Mouse (Mus musculus) ES-Bruce4 (cell line): ENCODE results near the gene Irf8. TPM values are rescaled to one million over a fixed set of nuclear protein-coding genes. Genes with fewer than 3 reads are reported as not detected.

Source experiments
- H3K27ac ChIP-seq: 2 replicates; pipeline ENCODE4 v1.5.1; 2012; ENCODE audit warnings: low read length, inconsistent platforms; ENCODE audit not compliant: insufficient read depth
- H3K27me3 ChIP-seq: 2 replicates; pipeline ENCODE4 v1.6.1; 2012; ENCODE audit warnings: mild to moderate bottlenecking, low read length, inconsistent platforms; ENCODE audit not compliant: control insufficient read depth, poor library complexity, insufficient read depth, severe bottlenecking
- H3K36me3 ChIP-seq: 2 replicates; pipeline ENCODE4 v1.6.1; 2012; ENCODE audit warnings: inconsistent platforms, mild to moderate bottlenecking, low read length, moderate library complexity; ENCODE audit not compliant: control insufficient read depth, poor library complexity, insufficient read depth, severe bottlenecking
- H3K4me1 ChIP-seq: one replicate; pipeline ENCODE4 v1.8.1; 2011; ENCODE audit warnings: low read length; ENCODE audit not compliant: control insufficient read depth, insufficient read depth
- H3K4me3 ChIP-seq: 2 replicates; pipeline ENCODE4 v1.5.1; 2011; ENCODE audit warnings: low read depth, mild to moderate bottlenecking, low read length
- H3K9ac ChIP-seq: 2 replicates; pipeline ENCODE4 v1.6.1; 2012; ENCODE audit warnings: low read depth, mild to moderate bottlenecking, inconsistent platforms; ENCODE audit not compliant: poor library complexity, severe bottlenecking
- H3K9me3 ChIP-seq: replicated peaks from 2 replicates; pipeline ENCODE4 v1.6.1; 2012; ENCODE audit warnings: mild to moderate bottlenecking, low read length, inconsistent platforms; ENCODE audit not compliant: control insufficient read depth, poor library complexity, insufficient read depth, severe bottlenecking
- CTCF ChIP-seq: IDR thresholded peaks from one replicate; pipeline ENCODE4 v1.8.1; 2011; ENCODE audit warnings: low read depth, low read length
- EP300 ChIP-seq: IDR thresholded peaks from 2 replicates; pipeline ENCODE4 v1.6.1; 2011; ENCODE audit warnings: low read depth, low read length; ENCODE audit not compliant: insufficient read depth
- POLR2A ChIP-seq: IDR thresholded peaks from one replicate; pipeline ENCODE4 v1.8.1; 2011; ENCODE audit warnings: low read length; ENCODE audit not compliant: insufficient read depth
- polyA plus RNA-seq: library from polyadenylated mRNA; stranded (reverse); fragments of >200 nt; gene quantifications from 2 replicates; pipeline ENCODE4 v1.2.4, GENCODE M21; 2011; ENCODE audit warnings: low read depth; ENCODE audit not compliant: missing spikeins, insufficient read depth, insufficient read length

Irf8 gene
- polyA plus RNA-seq, 1 experiment: 0.91 TPM

GRCm38 (mm10) chr8:120700053-120700452 lies 36.1 kb upstream of the Irf8 start:
- Histone ChIP-seq H3K27me3 (no peaks in the 10 kb centered on the region), H3K4me3 (no peak overlapping the region), H3K4me1 (no peaks in the 10 kb centered on the region), H3K27ac (no peak overlapping the region), H3K9me3 (no peaks in the 10 kb centered on the region), H3K36me3 (no peaks in the 10 kb centered on the region), H3K9ac (no peak overlapping the region)
- no peak for TF ChIP-seq CTCF
- TF ChIP-seq EP300: no peak
- no peak for TF ChIP-seq POLR2A

- H3K9me3 ChIP-seq: no peaks in the 10 kb centered on the region
- no peak overlapping the region for H3K4me3 ChIP-seq
These were observed 34.2 kb upstream of the Irf8 start for GRCm38 (mm10) chr8:120701758-120702465.

GRCm38 (mm10) chr8:120704203-120704602 lies 32.0 kb upstream of the Irf8 start:
- no peaks in the 10 kb centered on the region for H3K36me3 ChIP-seq
- no peaks in the 10 kb centered on the region for H3K9me3 ChIP-seq
- no peaks in the 10 kb centered on the region for H3K4me1 ChIP-seq
- H3K4me3 ChIP-seq: no peak overlapping the region
- H3K27me3 ChIP-seq: no peaks in the 10 kb centered on the region
- TF ChIP-seq POLR2A (no peak), EP300 (no peak), CTCF (no peak)
- no peak overlapping the region for H3K9ac ChIP-seq
- no peak overlapping the region for H3K27ac ChIP-seq

More at GRCm38 (mm10) chr8:120701758-120702465, 34.2 kb upstream of the Irf8 start:
- no peak overlapping the region for H3K27ac ChIP-seq
- TF ChIP-seq CTCF: no peak
- TF ChIP-seq POLR2A: no peak
- no peak for TF ChIP-seq EP300
- H3K9ac ChIP-seq: no peak overlapping the region
- H3K36me3 ChIP-seq: no peaks in the 10 kb centered on the region
- H3K27me3 ChIP-seq: no peaks in the 10 kb centered on the region
- no peaks in the 10 kb centered on the region for H3K4me1 ChIP-seq

GRCm38 (mm10) chr8:120705163-120705562 lies 31.0 kb upstream of the Irf8 start:
- Histone ChIP-seq H3K9ac (no peak overlapping the region), H3K9me3 (no peaks in the 10 kb centered on the region), H3K4me1 (no peaks in the 10 kb centered on the region), H3K27me3 (no peaks in the 10 kb centered on the region), H3K27ac (no peak overlapping the region), H3K4me3 (no peak overlapping the region), H3K36me3 (no peaks in the 10 kb centered on the region)
- TF ChIP-seq POLR2A (no peak), CTCF (no peak), EP300 (no peak)

GRCm38 (mm10) chr8:120706193-120706592 lies 30.0 kb upstream of the Irf8 start:
- TF ChIP-seq EP300 (no peak), CTCF (no peak), POLR2A (no peak)
- no peaks in the 10 kb centered on the region for H3K4me1 ChIP-seq
- no peaks in the 10 kb centered on the region for H3K9me3 ChIP-seq
- H3K27me3 ChIP-seq: no peaks in the 10 kb centered on the region
- no peak overlapping the region for H3K4me3 ChIP-seq
- H3K27ac ChIP-seq: no peak overlapping the region
- no peaks in the 10 kb centered on the region for H3K36me3 ChIP-seq
- no peak overlapping the region for H3K9ac ChIP-seq

- Histone ChIP-seq H3K27ac (no peak overlapping the region), H3K36me3 (no peaks in the 10 kb centered on the region), H3K9ac (no peak overlapping the region), H3K27me3 (no peaks in the 10 kb centered on the region), H3K4me1 (no peaks in the 10 kb centered on the region), H3K9me3 (no peaks in the 10 kb centered on the region), H3K4me3 (no peak overlapping the region)
- no peak for TF ChIP-seq POLR2A
- no peak for TF ChIP-seq CTCF
- TF ChIP-seq EP300: no peak
These were observed 27.0 kb upstream of the Irf8 start for GRCm38 (mm10) chr8:120709176-120709575.
